Mouse (Mus musculus): ENCODE data around the gene Apoc1. TPM values are rescaled to one million over a fixed set of nuclear protein-coding genes. Genes with fewer than 3 reads are reported as not detected.
A peak's percentile ranks its signal among the peaks of the same experiment; 100 is the strongest.

Apoc1 gene
- polyA plus RNA-seq (2016; fragmentation: Nextera tagmentation; extraction: Ambion mirVana): 3.6 and 4.7 TPM in 2 replicates

DNA sequence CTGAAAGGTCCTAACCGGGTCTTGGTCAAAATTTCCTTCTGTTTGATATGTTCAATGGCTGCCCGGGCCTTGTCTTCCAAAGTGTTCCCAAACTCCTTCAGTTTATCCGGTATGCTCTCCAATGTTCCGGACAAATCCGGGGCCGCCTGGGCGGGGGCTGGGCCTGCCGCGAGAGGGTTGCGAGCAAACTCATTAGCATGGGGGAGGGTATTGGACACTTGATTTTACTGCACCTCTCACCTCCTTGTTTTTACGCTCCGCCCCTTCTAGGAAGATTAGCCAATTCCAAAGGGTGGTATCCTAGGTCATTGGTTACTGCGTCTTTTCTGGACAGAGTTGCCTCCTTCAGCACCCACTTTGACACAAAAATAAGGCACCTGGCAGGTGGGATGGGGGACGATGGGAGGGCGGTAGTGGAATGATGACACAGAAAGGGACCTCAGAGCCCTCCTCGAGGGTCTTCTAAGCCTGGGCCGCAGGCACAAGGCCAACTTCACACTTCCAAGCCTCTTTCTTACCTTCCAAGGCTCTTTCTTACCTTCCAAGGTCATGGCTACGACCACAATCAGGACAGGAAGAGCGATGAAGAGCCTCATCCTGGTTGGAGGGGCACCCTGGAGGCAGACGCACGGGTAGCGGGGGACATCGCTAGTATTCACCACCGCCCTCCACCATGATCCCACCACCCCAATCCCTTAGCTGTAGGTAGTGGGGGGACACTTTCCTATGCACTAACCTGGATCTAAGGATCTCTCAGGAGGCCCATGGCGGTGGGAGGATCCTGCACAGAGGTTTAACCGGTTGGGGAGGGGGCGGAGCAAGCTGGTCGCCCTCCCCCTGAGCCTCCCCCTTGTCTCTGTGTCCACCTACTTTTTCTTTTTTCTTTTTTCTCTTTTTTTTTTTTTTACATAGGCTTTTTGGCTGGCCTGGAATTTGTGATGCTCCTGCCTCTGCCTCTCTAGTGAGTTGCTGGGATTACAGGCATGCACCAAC, at the start of gene Apoc1:
TSS of gene Apoc1 (minus strand) at position 788 of the 993 bp plus-strand sequence.
- peaks cover 16% of the 10 kb centered on the region for H3K36me3 ChIP-seq (replicated peaks)
- H3K4me1 ChIP-seq: peaks cover 26% of the 10 kb centered on the region
- 49% methylated on average over 28 of the region's 28 CpGs for WGBS
- H3K4me3 ChIP-seq: peak within 1 kb of the TSS; percentile 4
- no peaks in the 10 kb centered on the region for H3K27me3 ChIP-seq (replicated peaks; ENCODE audit: low read depth, poor library complexity, severe bottlenecking)
- H3K9me3 ChIP-seq: peaks cover 14% of the 10 kb centered on the region
- peak within 1 kb of the TSS; percentile 71 for H3K27ac ChIP-seq (replicated peaks)
- no peak for DNase-seq (ENCODE audit: low spot score)

DNA sequence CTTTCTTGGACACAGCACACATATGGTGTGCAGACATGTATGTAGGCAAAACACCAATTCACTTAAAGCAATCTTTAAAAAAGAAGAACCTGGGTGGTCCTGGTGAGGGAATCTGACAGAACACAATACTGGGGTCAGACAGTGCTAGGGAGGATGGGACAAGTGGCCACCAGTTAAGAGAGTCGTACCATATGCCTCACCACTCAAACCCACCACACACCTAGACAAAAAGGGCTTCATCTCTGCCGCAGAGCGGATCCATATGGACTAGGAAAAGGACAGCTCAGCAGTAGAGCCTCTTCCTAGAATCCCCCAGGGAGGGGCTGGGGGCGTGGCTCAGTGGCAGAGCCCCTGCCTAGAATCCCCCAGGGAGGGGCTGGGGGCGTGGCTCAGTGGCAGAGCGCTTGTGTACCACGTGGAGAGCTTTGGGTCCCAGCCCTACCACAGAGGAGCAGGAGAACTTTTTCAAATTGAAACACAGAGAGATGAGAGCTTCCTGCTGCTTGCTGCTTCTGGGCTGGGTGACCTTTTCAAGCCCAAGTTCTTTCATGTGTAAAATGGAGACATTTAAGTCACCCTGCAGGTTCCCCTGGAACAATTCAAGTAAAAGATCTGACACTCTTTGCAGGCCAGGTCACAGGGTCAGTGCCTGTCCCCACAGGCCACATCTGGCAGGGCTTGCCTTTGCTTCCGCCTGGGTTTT, 49.0 kb upstream of the Apoc1 start:
- H3K36me3 ChIP-seq (replicated peaks): peaks cover 87% of the 10 kb centered on the region
- no peaks in the 10 kb centered on the region for H3K27me3 ChIP-seq (replicated peaks; ENCODE audit: low read depth, poor library complexity, severe bottlenecking)
- peak overlapping the region; percentile 19; the same call in 1 of the 2 replicates for H3K4me3 ChIP-seq
- peak overlapping the region; percentile 49 for H3K27ac ChIP-seq (replicated peaks)
- peaks cover 4% of the 10 kb centered on the region for H3K9me3 ChIP-seq
- WGBS: 9% methylated on average over 8 of the region's 8 CpGs
- peaks cover 44% of the 10 kb centered on the region for H3K4me1 ChIP-seq
- DNase-seq (ENCODE audit: low spot score): peak; percentile 49

GRCm38 (mm10) chr7:19740269-19740668, 47.8 kb upstream of the Apoc1 start:
- H3K27me3 ChIP-seq (replicated peaks; ENCODE audit: low read depth, poor library complexity, severe bottlenecking): no peaks in the 10 kb centered on the region
- H3K4me1 ChIP-seq: peaks cover 32% of the 10 kb centered on the region
- H3K9me3 ChIP-seq: peaks cover 4% of the 10 kb centered on the region
- H3K27ac ChIP-seq (replicated peaks): no peak overlapping the region
- H3K36me3 ChIP-seq (replicated peaks): peaks cover 91% of the 10 kb centered on the region
- no peak for DNase-seq (ENCODE audit: low spot score)
- no peak overlapping the region for H3K4me3 ChIP-seq
- 90% methylated on average over 11 of the region's 11 CpGs for WGBS

DNA sequence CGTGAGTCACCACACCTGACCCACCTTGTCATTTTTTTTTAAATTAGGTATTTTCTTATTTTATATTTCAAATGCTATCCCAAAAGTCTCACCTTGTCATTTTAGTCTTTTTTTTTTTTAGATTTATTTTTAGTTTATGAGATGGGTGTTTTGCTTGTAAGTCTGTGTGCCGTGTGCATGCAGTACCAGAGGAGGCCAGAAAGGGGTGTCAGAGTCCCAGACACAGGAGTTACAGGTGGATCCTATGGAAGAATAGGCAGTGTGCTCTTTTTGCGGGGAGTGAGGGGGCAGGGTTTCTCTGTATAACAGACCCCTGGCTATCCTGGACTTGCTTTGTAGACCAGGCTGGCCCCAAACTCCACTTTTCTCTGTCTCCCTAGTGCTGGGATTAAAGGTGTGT, 46.3 kb upstream of the Apoc1 start:
- no peak for DNase-seq (ENCODE audit: low spot score)
- no peak overlapping the region for H3K27ac ChIP-seq (replicated peaks)
- H3K36me3 ChIP-seq (replicated peaks): peaks cover 91% of the 10 kb centered on the region

GRCm38 (mm10) chr7:19736389-19737057, 44.1 kb upstream of the Apoc1 start:
- Histone ChIP-seq H3K9me3 (peaks cover 4% of the 10 kb centered on the region), H3K4me3 (no peak overlapping the region), H3K27me3 (replicated peaks; ENCODE audit: low read depth, poor library complexity, severe bottlenecking) (no peaks in the 10 kb centered on the region), H3K27ac (replicated peaks) (no peak overlapping the region), H3K36me3 (replicated peaks) (peaks cover 93% of the 10 kb centered on the region), H3K4me1 (peaks cover 11% of the 10 kb centered on the region)
- WGBS: 88% methylated on average over 16 of the region's 16 CpGs
- no peak for DNase-seq (ENCODE audit: low spot score)

More for the DNA sequence above, 46.3 kb upstream of the Apoc1 start:
- H3K9me3 ChIP-seq: peaks cover 4% of the 10 kb centered on the region
- H3K4me3 ChIP-seq: no peak overlapping the region
- peaks cover 22% of the 10 kb centered on the region for H3K4me1 ChIP-seq
- no peaks in the 10 kb centered on the region for H3K27me3 ChIP-seq (replicated peaks; ENCODE audit: low read depth, poor library complexity, severe bottlenecking)
- WGBS: 85% methylated on average over 3 of the region's 3 CpGs

- WGBS: 87% methylated on average over 10 of the region's 10 CpGs
- H3K27me3 ChIP-seq (replicated peaks; ENCODE audit: low read depth, poor library complexity, severe bottlenecking): no peaks in the 10 kb centered on the region
- H3K4me3 ChIP-seq: no peak overlapping the region
- H3K9me3 ChIP-seq: no peaks in the 10 kb centered on the region
- H3K36me3 ChIP-seq (replicated peaks): peaks cover 93% of the 10 kb centered on the region
- no peaks in the 10 kb centered on the region for H3K4me1 ChIP-seq
- H3K27ac ChIP-seq (replicated peaks): no peak overlapping the region
- DNase-seq (ENCODE audit: low spot score): no peak
Observed at GRCm38 (mm10) chr7:19734178-19734666, 41.8 kb upstream of the Apoc1 start.

GRCm38 (mm10) chr7:19726541-19726940, 34.1 kb upstream of the Apoc1 start:
- 91% methylated on average over 4 of the region's 4 CpGs for WGBS
- Histone ChIP-seq H3K4me1 (no peaks in the 10 kb centered on the region), H3K27ac (replicated peaks) (no peak overlapping the region), H3K4me3 (no peak overlapping the region), H3K36me3 (replicated peaks) (peaks cover 100% of the 10 kb centered on the region), H3K27me3 (replicated peaks; ENCODE audit: low read depth, poor library complexity, severe bottlenecking) (no peaks in the 10 kb centered on the region), H3K9me3 (peaks cover 4% of the 10 kb centered on the region; the same call in 1 of the 2 replicates)
- no peak for DNase-seq (ENCODE audit: low spot score)

DNA sequence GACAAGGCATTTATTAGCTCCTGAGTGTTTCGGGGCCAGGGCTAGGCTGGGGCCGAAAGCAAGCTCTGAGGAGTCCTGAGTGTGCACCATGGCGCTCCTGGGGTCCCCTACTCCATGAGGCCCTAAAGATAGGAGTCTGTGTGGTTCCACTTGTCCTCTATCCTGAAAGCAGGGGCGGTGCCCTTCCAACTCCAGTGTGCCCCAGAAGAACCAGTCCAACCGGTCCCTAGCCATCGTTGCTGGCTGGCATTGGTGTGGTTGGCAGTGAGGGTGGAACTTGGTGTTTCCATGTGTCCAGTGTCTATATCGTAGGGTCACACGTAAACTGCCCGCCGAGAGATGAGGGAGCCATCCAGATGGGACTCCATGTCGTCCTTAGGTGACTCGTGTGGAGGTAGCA, 31.7 kb upstream of the Apoc1 start:
- 96% methylated on average over 12 of the region's 12 CpGs for WGBS
- Histone ChIP-seq H3K27ac (replicated peaks) (no peak overlapping the region), H3K36me3 (replicated peaks) (peaks cover 100% of the 10 kb centered on the region), H3K27me3 (replicated peaks; ENCODE audit: low read depth, poor library complexity, severe bottlenecking) (no peaks in the 10 kb centered on the region), H3K4me1 (no peaks in the 10 kb centered on the region), H3K4me3 (no peak overlapping the region), H3K9me3 (peaks cover 15% of the 10 kb centered on the region)
- no peak for DNase-seq (ENCODE audit: low spot score)

DNA sequence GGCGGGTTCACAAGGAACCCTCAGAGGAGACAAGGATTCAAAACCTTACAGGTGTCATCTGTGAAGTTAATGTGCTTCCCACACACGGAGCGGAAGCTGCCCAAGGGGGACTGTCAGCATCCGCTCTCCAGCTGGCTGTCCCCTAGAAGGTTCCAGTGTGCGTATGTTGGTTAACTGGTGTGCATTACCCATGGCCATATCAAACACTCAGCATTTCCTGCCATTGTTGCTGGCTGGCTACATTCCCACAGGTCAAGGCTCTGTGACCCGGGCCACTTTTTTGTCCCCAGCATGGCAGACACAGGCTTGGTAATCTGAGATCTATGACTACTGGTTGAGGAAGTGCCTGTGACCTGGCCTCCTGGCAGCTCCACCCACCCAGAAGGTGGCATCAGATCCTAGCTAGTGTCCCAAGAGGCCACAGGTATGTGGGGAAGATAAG, 30.3 kb upstream of the Apoc1 start:
- 88% methylated on average over 6 of the region's 6 CpGs for WGBS
- Histone ChIP-seq H3K27me3 (replicated peaks; ENCODE audit: low read depth, poor library complexity, severe bottlenecking) (no peaks in the 10 kb centered on the region), H3K36me3 (replicated peaks) (peaks cover 100% of the 10 kb centered on the region), H3K9me3 (peaks cover 15% of the 10 kb centered on the region), H3K27ac (replicated peaks) (no peak overlapping the region), H3K4me1 (no peaks in the 10 kb centered on the region), H3K4me3 (no peak overlapping the region)
- DNase-seq (ENCODE audit: low spot score): peak; percentile 20

DNA sequence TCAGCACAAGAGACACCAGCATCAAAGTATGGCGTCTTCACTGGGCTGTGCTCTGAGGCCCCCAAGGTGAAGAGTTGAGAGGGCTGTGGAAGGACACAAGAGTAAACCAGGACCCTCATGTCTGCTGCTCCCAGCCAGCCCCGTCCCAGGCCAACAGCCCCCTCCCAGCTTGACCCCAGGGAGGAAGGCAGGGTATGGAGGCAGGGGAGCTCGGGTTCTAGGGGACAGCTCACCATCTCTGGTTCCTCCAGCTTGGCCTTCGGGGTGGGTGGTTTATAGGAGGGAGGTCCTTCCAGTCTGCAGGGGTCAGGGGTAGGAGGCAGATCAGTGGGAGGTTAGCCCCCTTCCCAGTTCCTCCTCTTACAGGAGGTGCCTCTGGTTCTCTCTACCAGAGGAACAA, 26.7 kb upstream of the Apoc1 start:
- peaks cover 76% of the 10 kb centered on the region for H3K36me3 ChIP-seq (replicated peaks)
- 90% methylated on average over 4 of the region's 4 CpGs for WGBS
- no peaks in the 10 kb centered on the region for H3K27me3 ChIP-seq (replicated peaks; ENCODE audit: low read depth, poor library complexity, severe bottlenecking)
- H3K4me1 ChIP-seq: peaks cover 14% of the 10 kb centered on the region
- no peak for DNase-seq (ENCODE audit: low spot score)
- no peak overlapping the region for H3K27ac ChIP-seq (replicated peaks)
- H3K4me3 ChIP-seq: no peak overlapping the region
- peaks cover 15% of the 10 kb centered on the region for H3K9me3 ChIP-seq

DNA sequence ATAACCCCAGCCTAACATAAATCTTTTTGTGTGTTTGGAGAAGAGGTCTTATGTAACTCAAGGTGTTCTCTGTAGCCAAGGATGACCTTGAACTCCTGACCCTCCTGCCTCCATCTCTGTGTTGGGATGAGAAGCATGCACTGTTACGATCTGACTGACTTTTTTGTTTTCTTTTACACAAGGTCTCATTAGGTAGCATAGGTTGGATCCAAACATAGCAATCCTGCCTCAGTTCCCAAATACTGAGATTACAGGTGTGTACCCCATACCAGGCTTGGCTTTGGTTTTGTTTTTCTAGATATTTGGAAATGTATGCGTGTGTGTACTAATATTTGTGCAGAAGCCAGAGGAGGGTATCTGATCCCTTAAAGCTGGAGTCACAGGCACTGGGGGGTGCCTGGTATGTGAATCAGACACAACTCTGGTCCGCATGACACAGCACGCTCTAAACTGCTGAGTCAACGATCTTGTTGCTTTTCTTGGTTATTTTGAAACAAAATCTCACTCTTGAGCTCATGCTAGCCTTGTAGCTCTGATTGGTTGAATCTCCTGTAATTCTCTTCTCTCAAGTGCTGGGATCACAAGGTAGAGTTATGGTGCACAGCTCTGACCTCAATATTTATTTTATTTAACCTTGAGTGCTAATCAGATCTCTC, 26.0 kb upstream of the Apoc1 start:
- 92% methylated on average over 5 of the region's 5 CpGs for WGBS
- no peaks in the 10 kb centered on the region for H3K27me3 ChIP-seq (replicated peaks; ENCODE audit: low read depth, poor library complexity, severe bottlenecking)
- no peak overlapping the region for H3K4me3 ChIP-seq
- H3K4me1 ChIP-seq: peaks cover 22% of the 10 kb centered on the region
- DNase-seq (ENCODE audit: low spot score): no peak
- no peak overlapping the region for H3K27ac ChIP-seq (replicated peaks)
- H3K9me3 ChIP-seq: peaks cover 15% of the 10 kb centered on the region
- peaks cover 75% of the 10 kb centered on the region for H3K36me3 ChIP-seq (replicated peaks)

Measured in embryonic facial prominence, embryonic 10.5 days (tissue).